Mouse (Mus musculus) kidney, adult 2 months (tissue): ENCODE data around the gene Thoc3. TPM values are rescaled to one million over a fixed set of nuclear protein-coding genes. Genes with fewer than 3 reads are reported as not detected.
A peak's percentile ranks its signal among the peaks of the same experiment; 100 is the strongest.

ENCODE experiments used
- DNase-seq: peaks from one replicate; pipeline ENCODE4 v3.0.0; 2021
- H3K27ac ChIP-seq: fragments of 200-500 bp; 2 replicates; pipeline ENCODE4 v1.5.1; 2012; ENCODE audit warnings: low read depth, low read length, control low read depth, inconsistent platforms; ENCODE audit not compliant: insufficient read depth
- H3K27me3 ChIP-seq: fragments of 200-500 bp; replicated peaks from 2 replicates; pipeline ENCODE4 v1.6.1; 2012; ENCODE audit warnings: mild to moderate bottlenecking, moderate library complexity, low read length, inconsistent platforms; ENCODE audit not compliant: control insufficient read depth, insufficient read depth
- H3K36me3 ChIP-seq: fragments of 200-500 bp; 2 replicates; pipeline ENCODE4 v1.6.1; 2012; ENCODE audit warnings: mild to moderate bottlenecking, moderate library complexity, low read length, inconsistent platforms; ENCODE audit not compliant: control insufficient read depth, insufficient read depth
- H3K4me1 ChIP-seq: fragments of 200-500 bp; 2 replicates; pipeline ENCODE4 v1.6.1; 2011; ENCODE audit warnings: low read length; ENCODE audit not compliant: control insufficient read depth, insufficient read depth
- H3K4me3 ChIP-seq: fragments of 200-500 bp; 2 replicates; pipeline ENCODE4 v1.5.1; 2011; ENCODE audit warnings: mild to moderate bottlenecking, low read depth, low read length, control low read depth; ENCODE audit not compliant: insufficient read depth
- CTCF ChIP-seq: fragments of 200-500 bp; conservative IDR thresholded peaks from 2 replicates; pipeline ENCODE4 v1.5.1; 2011; ENCODE audit warnings: low read depth, mild to moderate bottlenecking, control low read depth, low read length, moderate library complexity, mixed read lengths; ENCODE audit not compliant: insufficient read depth, insufficient read length
- POLR2A ChIP-seq: fragments of 200-500 bp; IDR thresholded peaks from one replicate; pipeline ENCODE4 v1.6.1; 2011; ENCODE audit warnings: low read depth, low read length, control low read depth
- WGBS: fragments of 180-500 bp; shearing (Covaris S2); methylation state at CpG from one replicate; pipeline ENCODE4 v1.1.7; 2018; 5-methylcytosine and 5-hydroxymethylcytosine counted together
- polyA plus RNA-seq: library from polyadenylated mRNA; depleted of rRNA; stranded (reverse); fragments of >200 nt; gene quantifications from 2 replicates; pipeline ENCODE4 v1.2.3, GENCODE M21; 2012

The Thoc3 gene
- polyA plus RNA-seq, 1 experiment = 20.3 TPM

DNA sequence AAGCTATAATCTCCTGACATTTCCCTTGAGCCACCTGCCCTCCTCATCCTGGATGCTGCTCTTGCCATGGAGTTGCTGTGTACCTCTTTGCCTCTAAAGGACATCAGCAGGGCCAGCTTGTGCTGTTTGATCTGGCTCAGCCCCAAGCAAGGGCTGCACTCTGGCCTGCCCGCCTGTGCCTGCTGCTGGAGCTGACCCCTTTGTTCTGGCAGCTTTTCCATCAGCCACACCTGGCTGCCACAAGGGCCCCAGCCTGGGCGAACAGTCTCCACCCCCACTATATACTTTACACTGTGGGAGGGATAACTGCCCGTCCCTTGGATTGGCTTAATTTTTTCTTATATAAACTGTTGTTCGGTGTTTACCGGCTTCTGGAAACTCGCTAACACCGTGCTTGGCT is 28.7 kb downstream of the Thoc3 start:
- Histone ChIP-seq H3K36me3 (no peaks in the 10 kb centered on the region), H3K27me3 (no peaks in the 10 kb centered on the region), H3K4me1 (peaks cover 4% of the 10 kb centered on the region; the same call in 1 of the 2 replicates), H3K27ac (no peak overlapping the region), H3K4me3 (no peak overlapping the region)
- DNase-seq = peak; percentile 86
- WGBS = 40% methylated on average over 7 of the region's 7 CpGs
- no peak for TF ChIP-seq POLR2A

DNA sequence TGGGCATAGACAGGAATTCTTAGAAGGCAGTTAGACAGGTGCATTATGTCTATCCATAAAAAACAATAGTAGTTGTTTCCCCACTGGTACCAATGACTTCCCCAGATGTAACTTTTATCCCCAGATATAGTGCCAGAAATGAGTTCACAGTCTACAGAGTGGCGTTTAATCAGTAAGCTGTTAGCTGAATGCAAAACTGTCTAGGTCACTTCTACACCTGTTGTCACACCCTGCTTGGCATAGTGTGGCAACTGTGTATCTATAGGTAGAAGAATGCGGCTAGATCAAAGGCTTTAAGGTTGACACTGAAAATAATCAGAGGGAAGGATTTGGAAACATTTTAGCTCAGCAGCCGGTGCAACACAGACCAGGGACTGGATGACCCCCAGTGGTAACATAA is 29.8 kb downstream of the Thoc3 start:
- Histone ChIP-seq H3K4me1 (peaks cover 4% of the 10 kb centered on the region; the same call in 1 of the 2 replicates), H3K27ac (no peak overlapping the region), H3K36me3 (no peaks in the 10 kb centered on the region), H3K4me3 (no peak overlapping the region), H3K27me3 (no peaks in the 10 kb centered on the region)
- peak; percentile 58 for DNase-seq
- no peak for TF ChIP-seq CTCF
- no peak for TF ChIP-seq POLR2A
- WGBS = 56% methylated on average over 3 of the region's 3 CpGs

GRCm38 (mm10) chr13:54437083-54437482 is 31.6 kb downstream of the Thoc3 start:
- Histone ChIP-seq H3K4me3 (no peak overlapping the region), H3K27ac (no peak overlapping the region), H3K4me1 (peaks cover 4% of the 10 kb centered on the region; the same call in 1 of the 2 replicates), H3K27me3 (no peaks in the 10 kb centered on the region), H3K36me3 (no peaks in the 10 kb centered on the region)
- WGBS = 79% methylated on average over 6 of the region's 6 CpGs
- no peak for DNase-seq
- no peak for TF ChIP-seq CTCF
- TF ChIP-seq POLR2A = no peak

DNA sequence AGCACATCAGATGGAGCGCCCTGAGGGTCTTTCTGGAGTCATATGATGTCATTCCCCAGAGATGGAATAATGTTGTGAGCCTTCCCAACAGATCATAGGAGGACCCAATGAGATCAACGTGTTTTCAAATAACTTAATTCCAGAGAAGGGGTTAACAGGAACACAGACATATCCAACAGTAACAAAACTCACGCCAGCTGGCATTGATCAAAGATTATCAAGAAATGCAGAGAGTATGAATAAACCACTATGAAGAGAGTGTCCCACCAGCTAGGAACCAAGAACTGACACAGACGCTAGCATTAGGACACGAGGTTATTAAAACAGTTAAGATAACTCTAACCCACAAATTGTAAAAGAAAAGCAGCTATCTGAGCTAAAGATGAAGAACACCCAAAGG is 32.0 kb downstream of the Thoc3 start:
- no peaks in the 10 kb centered on the region for H3K36me3 ChIP-seq
- peaks cover 4% of the 10 kb centered on the region; the same call in 1 of the 2 replicates for H3K4me1 ChIP-seq
- WGBS = 74% methylated on average over 5 of the region's 5 CpGs
- no peak overlapping the region for H3K4me3 ChIP-seq
- peak; percentile 19 for DNase-seq
- TF ChIP-seq POLR2A = no peak
- no peak for TF ChIP-seq CTCF
- no peak overlapping the region for H3K27ac ChIP-seq
- H3K27me3 ChIP-seq = no peaks in the 10 kb centered on the region

DNA sequence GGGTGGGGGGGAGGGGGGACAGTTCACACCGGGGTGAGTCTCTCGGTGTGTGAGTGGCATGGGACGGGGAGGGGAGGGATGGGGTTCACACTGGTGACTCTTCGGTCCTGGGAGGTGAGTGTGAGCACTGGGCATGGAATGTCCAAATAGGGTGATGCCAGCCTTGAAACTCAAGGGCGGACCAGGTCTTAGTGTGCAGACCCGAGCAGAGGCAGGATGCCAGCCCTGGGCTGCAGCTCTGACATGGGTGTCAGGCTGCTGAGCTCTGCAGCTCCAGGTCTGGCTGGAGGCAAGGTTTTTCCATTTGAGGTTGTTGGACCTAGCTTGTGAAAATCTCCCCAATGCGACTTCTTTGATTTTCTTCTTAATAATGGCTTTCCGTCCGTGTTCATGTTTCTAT is 37.5 kb downstream of the Thoc3 start:
- H3K27ac ChIP-seq = no peak overlapping the region
- WGBS = 81% methylated on average over 9 of the region's 9 CpGs

DNA sequence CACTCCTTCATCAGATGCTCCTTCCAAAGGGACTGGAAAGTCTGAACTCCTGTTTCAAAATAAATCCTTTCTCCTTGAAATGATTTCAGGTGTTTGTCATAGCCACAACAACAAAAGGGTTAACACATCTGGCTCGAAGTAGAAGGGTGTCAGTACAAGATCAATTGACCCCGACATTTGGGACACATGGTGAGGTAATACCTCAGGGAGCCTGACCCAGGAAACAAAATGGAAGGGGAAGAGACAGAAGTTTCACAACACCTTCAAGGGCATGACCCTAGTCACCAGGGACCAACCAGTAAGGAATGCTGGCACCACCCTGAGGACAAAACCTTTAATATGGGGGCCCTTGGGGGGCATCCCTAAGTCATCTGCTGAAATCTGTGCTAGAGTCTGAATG is 38.6 kb downstream of the Thoc3 start:
- no peak overlapping the region for H3K27ac ChIP-seq
- DNase-seq = no peak
- WGBS = 44% methylated on average over 2 of the region's 2 CpGs

More for the DNA sequence above, 37.5 kb downstream of the Thoc3 start:
- Histone ChIP-seq H3K27me3 (no peaks in the 10 kb centered on the region), H3K36me3 (no peaks in the 10 kb centered on the region), H3K4me3 (no peak overlapping the region), H3K4me1 (0 out of 2 replicates have a peak, but pooled peaks cover 4% of the 10 kb centered on the region)
- no peak for DNase-seq
- no peak for TF ChIP-seq POLR2A

GRCm38 (mm10) chr13:54428771-54429170 is 39.9 kb downstream of the Thoc3 start:
- DNase-seq = no peak
- H3K4me3 ChIP-seq = no peak overlapping the region
- no peak overlapping the region for H3K27ac ChIP-seq
- peaks cover 9% of the 10 kb centered on the region; the same call in 1 of the 2 replicates for H3K4me1 ChIP-seq
- 73% methylated on average over 3 of the region's 3 CpGs for WGBS
- H3K36me3 ChIP-seq = no peaks in the 10 kb centered on the region
- H3K27me3 ChIP-seq = no peaks in the 10 kb centered on the region
- TF ChIP-seq POLR2A (no peak), CTCF (no peak)

More for the DNA sequence above, 38.6 kb downstream of the Thoc3 start:
- no peaks in the 10 kb centered on the region for H3K27me3 ChIP-seq
- peaks cover 7% of the 10 kb centered on the region; the same call in 1 of the 2 replicates for H3K4me1 ChIP-seq
- H3K4me3 ChIP-seq = no peak overlapping the region
- no peaks in the 10 kb centered on the region for H3K36me3 ChIP-seq
- TF ChIP-seq POLR2A (no peak), CTCF (no peak; the same call in 1 of the 2 replicates)
